ENCODE assay signal across 20 mouse cellular contexts in the genomic region with DNA sequence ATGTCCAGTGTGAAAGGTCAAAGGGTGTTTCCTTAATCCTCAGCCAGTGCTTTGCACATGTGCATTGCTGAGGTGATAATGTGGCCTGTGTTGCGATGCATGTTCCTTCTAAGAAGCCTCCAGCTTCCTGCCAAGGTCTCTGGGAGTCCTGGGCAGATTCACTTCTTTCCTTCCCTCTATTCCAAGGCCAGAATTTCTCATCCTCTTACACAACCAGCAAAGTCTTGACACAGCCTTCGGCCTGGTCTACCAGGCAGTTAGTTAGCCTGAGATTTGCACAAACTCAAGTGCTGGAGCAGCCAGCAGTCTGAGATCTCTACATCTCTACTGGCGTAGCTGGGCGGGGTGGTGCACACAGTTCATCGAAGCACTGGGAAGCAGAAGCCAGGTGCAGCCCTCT. TPM values are rescaled to one million over a fixed set of nuclear protein-coding genes. Genes with fewer than 3 reads are reported as not detected.
A peak's percentile ranks its signal among the peaks of the same experiment; 100 is the strongest.
DNase-seq lines count a peak whose midpoint lies in the region; ATAC-seq lines count a peak whose summit lies in the region.
"Had no signal": no experiment of that assay in that cellular context is flagged by ENCODE, and none has a peak within 500 bp of the region (broad histone marks: within the 10 kb centered on the region; RNA-seq: fewer than 3 reads in every experiment).

No protein-coding gene starts in this region.

- no peaks in the 10 kb centered on the region for H3K36me3 ChIP-seq in intestine, embryonic 14.5 days (ENCODE audit: control insufficient read depth, insufficient read depth, low read length)
- no peaks in the 10 kb centered on the region for H3K36me3 ChIP-seq in intestine, embryonic 15.5 days
- H3K36me3 ChIP-seq: embryonic facial prominence, embryonic 13.5 days; forebrain, embryonic 12.5 days; heart, embryonic 12.5 days; hindbrain, embryonic 15.5 days had no signal

- peaks cover 13% of the 10 kb centered on the region; the same call in 1 of the 2 replicates for H3K4me1 ChIP-seq in intestine, embryonic 14.5 days (replicated peaks; ENCODE audit: control insufficient read depth, insufficient read depth, low read length)
- H3K4me1 ChIP-seq in intestine, embryonic 15.5 days (replicated peaks) = peaks cover 16% of the 10 kb centered on the region

- ATAC-seq in intestine, embryonic 14.5 days (replicated peaks; ENCODE audit: low FRiP score, low TSS enrichment, low read depth) = 0 out of 2 replicates have a peak, but pooled peaks have one; percentile 14
- ATAC-seq in intestine, embryonic 15.5 days = no peak
- ATAC-seq in granulocyte monocyte progenitor cell, adult 5-6 weeks (replicated peaks; ENCODE audit: poor library complexity, severe bottlenecking) = peak; percentile 46
- ATAC-seq in inflammation-experienced regulatory T-cells, adult 6 months = no peak
- ATAC-seq: forebrain, embryonic 16.5 days had no signal

- H3K27ac ChIP-seq in intestine, embryonic 14.5 days (ENCODE audit: low read depth) = no peak overlapping the region
- H3K27ac ChIP-seq in intestine, embryonic 15.5 days = no peak overlapping the region
- H3K27ac ChIP-seq: embryonic facial prominence, embryonic 13.5 days; forebrain, embryonic 12.5 days; heart, adult 2 months; hindbrain, embryonic 15.5 days had no signal

- no peaks in the 10 kb centered on the region for H3K27me3 ChIP-seq in intestine, embryonic 14.5 days (replicated peaks; ENCODE audit: control insufficient read depth, insufficient read depth, low read length)
- H3K27me3 ChIP-seq in intestine, embryonic 15.5 days (replicated peaks) = no peaks in the 10 kb centered on the region
- H3K27me3 ChIP-seq: CH12.LX; embryonic facial prominence, embryonic 13.5 days; heart, embryonic 12.5 days; hindbrain, embryonic 15.5 days had no signal

- no peak overlapping the region for H3K9ac ChIP-seq in intestine, embryonic 14.5 days (ENCODE audit: low read length)
- no peak overlapping the region for H3K9ac ChIP-seq in intestine, embryonic 15.5 days
- H3K9ac ChIP-seq: embryonic facial prominence, embryonic 13.5 days; forebrain, embryonic 12.5 days; heart, embryonic 12.5 days; hindbrain, embryonic 15.5 days had no signal

- 67% methylated on average over 5 of the region's 5 CpGs for WGBS in intestine, embryonic 14.5 days
- 66% methylated on average over 5 of the region's 5 CpGs for WGBS in intestine, embryonic 15.5 days

- no peak for DNase-seq in intestine, embryonic 14.5 days (ENCODE audit: low spot score)
- DNase-seq in thymus, postnatal 4 days = peak; percentile 32
- no peak for DNase-seq in thymus, postnatal 10 days (ENCODE audit: low spot score in 2 of 2)
- no peak for DNase-seq in spleen, adult 12 weeks (ENCODE audit: low spot score)
- DNase-seq: adrenal gland, postnatal 10 days; cerebellum, adult 11-12 months; cerebellum, adult 9-10 months; cerebellum, postnatal 36 days; gastrocnemius, postnatal 10 days; heart, adult 2 months; heart, postnatal 36 days had no signal

- H3K9me3 ChIP-seq in intestine, embryonic 14.5 days (ENCODE audit: control insufficient read depth, low read length) = no peaks in the 10 kb centered on the region
- no peaks in the 10 kb centered on the region for H3K9me3 ChIP-seq in intestine, embryonic 15.5 days
- H3K9me3 ChIP-seq: embryonic facial prominence, embryonic 13.5 days; forebrain, embryonic 12.5 days; heart, embryonic 12.5 days; hindbrain, embryonic 15.5 days had no signal

- no peak overlapping the region for H3K4me2 ChIP-seq in intestine, embryonic 14.5 days (ENCODE audit: low read length)
- no peak overlapping the region for H3K4me2 ChIP-seq in intestine, embryonic 15.5 days (replicated peaks)
- H3K4me2 ChIP-seq: embryonic facial prominence, embryonic 13.5 days; forebrain, embryonic 12.5 days; heart, embryonic 12.5 days; hindbrain, embryonic 15.5 days had no signal

- H3K4me3 ChIP-seq in intestine, embryonic 14.5 days (ENCODE audit: low read depth, low read length) = no peak overlapping the region
- no peak overlapping the region for H3K4me3 ChIP-seq in intestine, embryonic 15.5 days (replicated peaks)
- H3K4me3 ChIP-seq: embryonic facial prominence, embryonic 13.5 days; forebrain, embryonic 12.5 days; heart, adult 2 months; heart, embryonic 12.5 days; hindbrain, embryonic 15.5 days had no signal

RNA-seq across cellular contexts. Expression of a gene that starts 27.8 kb away (rescaled TPM):
- polyA plus RNA-seq in intestine, embryonic 14.5 days (2014; fragmentation: Nextera tagmentation; extraction: Ambion mirVana) = 134 and 142 TPM in 2 replicates
- polyA plus RNA-seq in intestine, embryonic 15.5 days (2015; fragmentation: Nextera tagmentation; extraction: Ambion mirVana) = 144 and 173 TPM in 2 replicates
- total RNA-seq in granulocyte monocyte progenitor cell, adult 5-6 weeks (2014; fragmentation: Nextera tagmentation) = 147 and 167 TPM in 2 replicates
- 168 and 203 TPM in 2 replicates for total RNA-seq in granulocyte monocyte progenitor cell, adult 5-6 weeks (2017)
- polyA plus RNA-seq in inflammation-experienced regulatory T-cells, adult 6 months (2017; shearing (Covaris generic)) = 100 to 1,000 TPM; 141 to 184 (median 147) TPM

Comparison
In these comparisons a context has a peak if more than half of its experiments do, and no peak if none do; other contexts are left out.
1. ATAC-seq: peak in intestine, embryonic 14.5 days (single experiment) and granulocyte monocyte progenitor cell, adult 5-6 weeks (single experiment); none in intestine, embryonic 15.5 days (single experiment) and inflammation-experienced regulatory T-cells, adult 6 months (single experiment).